Mouse (Mus musculus) adrenal gland, postnatal 10 days (tissue): ENCODE measurements at regions not wholly inside any gene's neighbourhood (a gene's known extent, or its start where the extent isn't known, plus 50 kb on each side); places are given as distances from the start of the nearest gene placed in this dataset.

Experiments used
- DNase-seq: peaks from one replicate; pipeline ENCODE4 v3.0.0; 2021; ENCODE audit warnings: mixed read lengths

GRCm38 (mm10) chr1:137635781-137636180 lies 539.7 kb downstream of the Ptprc start:
- DNase-seq = no peak

- no peak for DNase-seq
Measured at GRCm38 (mm10) chr1:137631546-137631945, 544.0 kb downstream of the Ptprc start.

GRCm38 (mm10) chr1:137620672-137621071 lies 554.8 kb downstream of the Ptprc start:
- DNase-seq = no peak

GRCm38 (mm10) chr1:137618231-137618630 lies 557.3 kb downstream of the Ptprc start:
- DNase-seq = no peak

- DNase-seq = no peak
Measured at GRCm38 (mm10) chr1:137617513-137617912, 558.0 kb downstream of the Ptprc start.

- DNase-seq = no peak
Measured at GRCm38 (mm10) chr1:137606716-137607115, 568.8 kb downstream of the Ptprc start.

- DNase-seq = no peak
Measured at GRCm38 (mm10) chr1:137605890-137606663, 569.4 kb downstream of the Ptprc start.

GRCm38 (mm10) chr1:137593732-137594131 lies 581.8 kb downstream of the Ptprc start:
- DNase-seq = no peak

GRCm38 (mm10) chr1:137591891-137592290 lies 583.6 kb downstream of the Ptprc start:
- no peak for DNase-seq

- DNase-seq = peak; percentile 6
Measured at GRCm38 (mm10) chr1:137591295-137591694, 584.2 kb downstream of the Ptprc start.

GRCm38 (mm10) chr1:137588304-137589300 lies 586.9 kb downstream of the Ptprc start:
- no peak for DNase-seq

GRCm38 (mm10) chr1:137587481-137588228 lies 587.9 kb downstream of the Ptprc start:
- no peak for DNase-seq

GRCm38 (mm10) chr1:137584696-137585095 lies 590.8 kb downstream of the Ptprc start:
- DNase-seq = no peak

- no peak for DNase-seq
Measured at GRCm38 (mm10) chr1:137584104-137584675, 591.3 kb downstream of the Ptprc start.

GRCm38 (mm10) chr1:137577639-137578038 lies 597.9 kb downstream of the Ptprc start:
- DNase-seq = no peak

- DNase-seq = no peak
Measured at GRCm38 (mm10) chr1:137576174-137576573, 599.3 kb downstream of the Ptprc start.

- no peak for DNase-seq
Measured at GRCm38 (mm10) chr1:137575380-137575779, 600.1 kb downstream of the Ptprc start.

- DNase-seq = no peak
Measured at GRCm38 (mm10) chr1:137571905-137572865, 603.3 kb downstream of the Ptprc start.

- DNase-seq = peak; percentile 42
Measured at GRCm38 (mm10) chr1:137571190-137571904, 604.2 kb downstream of the Ptprc start.

GRCm38 (mm10) chr1:137567526-137567925 lies 607.3 kb upstream of the Nr5a2 start:
- DNase-seq = no peak
